Mouse (Mus musculus): ENCODE measurements around the gene Ffar2.

- no peak for TF ChIP-seq CTCF (IDR thresholded peaks at IDR 0.05; ENCODE audit: low read depth, low read length)
- no peak for TF ChIP-seq GATA1 (IDR thresholded peaks at IDR 0.05; ENCODE audit: borderline replicate concordance, low read length)
- TF ChIP-seq POLR2AphosphoS5 (IDR thresholded peaks at IDR 0.05; ENCODE audit: insufficient replicate concordance, low read depth, low read length): no peak
- TF ChIP-seq GATA2 (IDR thresholded peaks at IDR 0.05; ENCODE audit: borderline replicate concordance, low read depth, low read length): no peak
Measured at GRCm38 (mm10) chr7:30856078-30856477, 32.5 kb upstream of the Ffar2 start, which contains the start of gene Ffar3.
